Mouse (Mus musculus) cerebellum, postnatal 4 days (tissue): ENCODE measurements around the gene Calhm6.

ENCODE experiments used
- DNase-seq, 2 experiments: peaks; one replicate each; pipeline ENCODE4 v3.0.0; 2022; ENCODE audit warnings: low spot score in 2 of 2, mixed read lengths in 1 of 2

Gene Calhm6

GRCm38 (mm10) chr10:34127392-34128378 is at the start of gene Calhm6:
Gene Calhm6 (minus strand): TSS chr10:34127984.
- DNase-seq: peak in 1 of 2 experiments; percentile 16

- DNase-seq: no peak
These were observed 48.3 kb upstream of the Calhm6 start for GRCm38 (mm10) chr10:34175870-34176606.

DNA sequence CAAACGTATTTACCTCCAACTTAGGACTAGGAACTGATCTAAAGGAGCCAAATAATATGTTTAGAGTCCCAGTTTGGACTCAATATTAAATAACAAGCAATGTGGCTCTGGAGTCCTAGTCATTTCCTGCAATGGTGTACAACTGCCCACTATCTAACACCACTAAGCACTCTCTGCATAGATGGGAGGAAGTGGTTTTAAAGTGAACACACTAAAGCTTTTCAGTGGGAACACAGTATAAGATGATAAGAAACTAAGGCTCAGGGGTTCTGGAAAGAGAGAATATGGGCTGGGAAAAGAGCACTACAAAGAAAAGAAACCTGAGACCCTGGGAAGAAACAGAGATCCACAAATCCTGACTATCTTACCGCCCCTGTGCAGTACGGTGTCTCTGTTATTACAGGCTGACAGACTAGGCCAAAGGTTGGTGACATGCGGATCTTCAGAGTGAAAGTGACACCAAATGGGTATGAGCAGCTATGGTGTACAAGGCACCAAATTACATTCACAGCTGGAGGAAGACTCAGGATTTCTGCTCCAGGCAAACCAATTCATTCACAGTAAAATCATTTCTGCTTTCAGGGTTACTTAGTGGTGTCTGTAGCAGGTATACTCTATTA is 45.0 kb upstream of the Calhm6 start:
- no peak for DNase-seq

DNA sequence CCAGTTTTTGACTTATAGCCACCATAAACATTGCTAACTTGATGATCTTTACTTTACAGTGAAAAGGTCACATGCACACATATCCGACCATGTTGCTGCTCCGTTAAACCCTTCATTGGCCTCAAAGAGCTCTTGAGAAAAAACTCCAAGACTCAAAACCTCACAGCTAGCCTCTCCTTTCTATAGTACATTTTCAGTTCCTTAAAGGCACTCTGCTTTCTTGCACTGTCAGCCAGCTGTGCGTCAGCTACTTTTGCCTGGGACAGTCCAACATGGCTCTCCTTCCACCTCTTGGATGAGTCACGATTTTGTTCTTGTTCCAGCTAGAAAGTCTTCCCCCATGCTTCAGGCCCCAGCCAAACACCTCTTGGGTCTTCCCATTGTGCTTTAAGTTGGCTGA is 43.9 kb upstream of the Calhm6 start:
- DNase-seq: no peak

DNA sequence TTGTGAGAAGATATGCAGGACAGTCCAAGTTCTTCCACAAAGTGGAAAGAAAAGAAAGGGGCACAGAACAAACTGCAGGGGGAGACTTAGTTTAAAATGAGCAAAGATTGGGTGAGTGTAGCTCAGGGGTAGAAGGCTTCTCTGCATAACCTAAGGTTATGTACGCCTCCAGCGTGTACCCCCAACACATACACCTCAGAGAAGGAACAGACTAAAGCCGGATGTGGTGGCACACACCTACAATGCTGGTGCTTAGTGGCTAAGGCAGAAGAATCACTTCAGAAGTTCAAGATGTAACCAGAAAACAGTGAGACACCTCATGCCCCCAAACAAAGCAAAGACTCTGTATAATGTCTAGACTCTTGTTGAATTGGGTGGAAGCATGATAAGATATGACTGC is 43.4 kb upstream of the Calhm6 start:
- no peak for DNase-seq

- DNase-seq: no peak
These were observed 39.2 kb upstream of the Calhm6 start for GRCm38 (mm10) chr10:34166971-34167370.

GRCm38 (mm10) chr10:34155796-34156554 is 28.2 kb upstream of the Calhm6 start:
- no peak for DNase-seq

DNA sequence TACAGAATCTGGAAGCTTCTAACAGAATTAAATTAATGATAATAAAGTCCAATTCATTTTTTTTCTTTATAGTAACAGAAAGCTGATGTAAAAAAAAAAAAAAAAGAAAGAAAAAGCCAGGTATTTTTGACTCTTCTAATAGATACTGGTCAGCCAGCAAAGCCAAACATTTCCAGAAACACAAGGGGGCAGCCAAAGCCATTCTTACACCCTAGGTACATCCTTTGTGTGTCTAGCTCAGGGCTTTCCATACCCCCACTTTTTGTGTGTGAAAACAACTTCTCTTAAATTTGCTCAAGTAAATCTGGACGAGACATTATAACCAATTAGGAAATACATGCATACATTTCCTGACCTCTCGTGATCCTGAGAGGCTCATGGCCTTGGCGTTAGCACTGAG is 24.0 kb upstream of the Calhm6 start:
- DNase-seq: no peak

DNA sequence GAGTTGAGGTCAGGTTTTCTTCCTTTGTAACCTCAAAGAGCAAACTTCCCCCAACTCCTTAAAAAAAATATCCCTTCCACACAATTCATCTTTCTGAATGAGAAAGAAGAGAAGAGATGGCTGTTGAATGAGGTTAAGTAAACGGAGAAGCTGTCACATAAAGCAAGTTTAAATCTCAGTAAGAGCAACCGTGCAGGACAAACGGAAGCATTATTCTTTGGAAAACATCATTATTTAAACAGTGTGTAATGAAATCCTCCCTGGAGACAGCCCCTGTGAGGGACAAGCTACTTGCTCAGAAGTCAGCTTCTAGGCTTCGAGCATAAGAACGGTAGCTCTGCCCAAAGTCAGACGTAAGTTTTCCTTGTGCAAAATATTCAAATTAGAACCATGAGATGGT is 22.7 kb upstream of the Calhm6 start:
- DNase-seq: no peak

DNA sequence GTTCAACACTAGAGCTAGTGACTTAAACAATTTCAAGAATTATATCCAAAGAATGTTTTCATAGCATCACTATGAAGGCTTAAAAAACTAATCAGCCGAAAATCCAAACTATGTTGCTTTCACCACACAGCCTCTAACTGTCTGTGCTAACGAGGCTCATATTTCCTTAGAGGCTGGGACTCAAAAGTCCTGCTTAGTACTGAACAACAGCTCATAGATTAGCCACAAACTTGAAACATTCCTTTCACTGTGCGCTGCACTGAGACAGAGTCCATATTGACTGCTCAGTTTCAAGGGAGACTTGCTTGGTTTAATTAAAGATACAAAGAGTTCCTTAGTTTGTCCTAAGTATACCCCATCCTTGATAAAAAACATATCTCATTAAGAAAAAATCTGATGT is 22.0 kb upstream of the Calhm6 start:
- DNase-seq: no peak

DNA sequence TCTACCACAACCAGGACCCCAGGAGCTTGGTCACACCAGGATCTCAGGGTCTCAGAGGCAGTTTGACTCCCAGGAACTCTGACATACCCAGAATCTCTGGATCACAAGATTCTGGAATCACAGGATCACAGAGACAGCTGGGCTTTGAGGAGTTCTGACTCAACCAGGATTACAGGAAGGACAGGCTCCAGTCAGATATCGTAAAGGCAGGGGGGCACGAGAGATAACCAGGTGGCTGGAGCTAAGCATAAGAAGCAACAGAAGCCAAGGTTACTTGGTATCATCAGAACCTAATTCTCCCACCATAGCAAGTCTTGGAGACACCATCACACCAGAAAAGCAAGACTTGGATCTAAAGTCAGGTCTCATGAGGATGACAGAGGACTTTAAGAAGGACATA is 13.9 kb upstream of the Calhm6 start:
- no peak for DNase-seq

- DNase-seq: no peak
These were observed 12.0 kb upstream of the Calhm6 start for GRCm38 (mm10) chr10:34139768-34140167.

- DNase-seq: no peak
These were observed 10.2 kb upstream of the Calhm6 start for GRCm38 (mm10) chr10:34138027-34138426.

DNA sequence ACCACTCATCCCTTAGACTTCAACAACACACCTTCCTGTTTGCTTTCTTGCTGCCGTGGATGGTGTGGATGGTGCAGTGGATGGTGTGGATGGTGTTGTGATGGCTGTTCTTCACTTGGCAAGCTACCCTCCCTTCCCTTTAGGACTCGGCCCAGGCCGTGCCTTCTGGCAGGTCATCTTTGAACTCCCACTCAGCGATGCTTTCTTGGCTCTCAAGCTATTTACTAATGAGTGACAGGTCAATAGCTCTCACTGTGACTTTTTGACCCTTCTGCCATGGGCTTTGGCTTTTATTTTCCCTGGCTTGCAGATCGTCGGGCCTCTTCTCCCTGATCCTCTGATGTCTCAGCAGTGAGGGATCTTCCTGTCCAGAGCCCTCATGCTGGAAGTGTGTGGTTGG is 8.6 kb upstream of the Calhm6 start:
- DNase-seq: no peak

- no peak for DNase-seq
These were observed 3.6 kb upstream of the Calhm6 start for GRCm38 (mm10) chr10:34131356-34131755.

DNA sequence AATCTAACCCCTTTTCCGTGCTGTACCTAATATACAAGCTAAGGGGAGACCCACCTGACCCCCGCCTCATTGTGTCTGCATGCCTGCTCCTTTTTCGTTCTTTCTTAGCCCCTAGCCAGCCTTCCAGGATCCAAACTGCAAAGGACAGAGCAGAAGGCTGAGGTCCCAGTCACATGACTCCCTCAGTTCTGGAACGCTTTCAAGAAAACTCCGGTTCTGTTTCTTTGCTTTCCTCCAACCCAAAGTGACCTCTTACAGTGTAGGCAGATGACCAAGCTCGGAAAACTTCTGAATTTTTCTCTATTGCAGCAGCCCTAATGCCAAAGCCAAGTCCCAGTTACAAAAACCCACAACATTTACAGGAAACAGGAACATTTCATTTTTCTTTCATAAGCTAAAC is 607 bp upstream of the Calhm6 start:
- no peak for DNase-seq

DNA sequence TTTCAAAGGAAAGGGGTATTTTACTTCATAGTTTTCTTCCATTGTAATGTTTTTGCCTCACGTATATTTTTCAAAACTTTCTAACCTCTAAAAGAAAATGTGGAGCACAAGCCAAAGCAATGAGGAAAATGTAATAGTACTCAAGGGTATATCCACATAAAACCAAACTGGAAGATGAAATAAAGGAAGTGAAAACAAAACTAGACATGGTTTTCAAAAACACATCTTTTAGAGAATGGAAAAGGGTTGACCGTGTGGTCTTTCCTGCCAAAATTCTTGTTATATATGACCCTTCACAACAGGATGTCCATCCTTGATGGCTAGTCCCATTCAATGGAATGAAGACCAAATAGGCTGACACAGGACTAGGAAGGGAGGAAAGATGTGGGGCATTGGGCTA is 9.4 kb downstream of the Calhm6 start:
- no peak for DNase-seq

- DNase-seq: no peak
These were observed 10.0 kb downstream of the Calhm6 start for GRCm38 (mm10) chr10:34117770-34118169.

GRCm38 (mm10) chr10:34117131-34117530 is 10.7 kb downstream of the Calhm6 start:
- DNase-seq: no peak

- DNase-seq: no peak
These were observed 15.6 kb downstream of the Calhm6 start for GRCm38 (mm10) chr10:34111964-34112738.
